Mouse (Mus musculus): ENCODE measurements around the gene Pgbd5. TPM values are rescaled to one million over a fixed set of nuclear protein-coding genes. Genes with fewer than 3 reads are reported as not detected.
A peak's percentile ranks its signal among the peaks of the same experiment; 100 is the strongest.

Gene Pgbd5
- polyA plus RNA-seq, 1 experiment from 2014 or later: 9.9 TPM

GRCm38 (mm10) chr8:124398843-124399402 lies 40.5 kb downstream of the Pgbd5 start:
- no peak overlapping the region for H3K9ac ChIP-seq (replicated peaks)
- no peaks in the 10 kb centered on the region for H3K27me3 ChIP-seq
- no peak overlapping the region for H3K4me3 ChIP-seq
- H3K36me3 ChIP-seq: no peaks in the 10 kb centered on the region
- H3K9me3 ChIP-seq: no peaks in the 10 kb centered on the region
- H3K4me1 ChIP-seq: peaks cover 7% of the 10 kb centered on the region; the same call in 1 of the 2 replicates
- H3K4me2 ChIP-seq (replicated peaks): no peak overlapping the region
- H3K27ac ChIP-seq (replicated peaks): no peak overlapping the region
- ATAC-seq (replicated peaks): no peak
- 32% methylated on average over 12 of the region's 12 CpGs for WGBS

DNA sequence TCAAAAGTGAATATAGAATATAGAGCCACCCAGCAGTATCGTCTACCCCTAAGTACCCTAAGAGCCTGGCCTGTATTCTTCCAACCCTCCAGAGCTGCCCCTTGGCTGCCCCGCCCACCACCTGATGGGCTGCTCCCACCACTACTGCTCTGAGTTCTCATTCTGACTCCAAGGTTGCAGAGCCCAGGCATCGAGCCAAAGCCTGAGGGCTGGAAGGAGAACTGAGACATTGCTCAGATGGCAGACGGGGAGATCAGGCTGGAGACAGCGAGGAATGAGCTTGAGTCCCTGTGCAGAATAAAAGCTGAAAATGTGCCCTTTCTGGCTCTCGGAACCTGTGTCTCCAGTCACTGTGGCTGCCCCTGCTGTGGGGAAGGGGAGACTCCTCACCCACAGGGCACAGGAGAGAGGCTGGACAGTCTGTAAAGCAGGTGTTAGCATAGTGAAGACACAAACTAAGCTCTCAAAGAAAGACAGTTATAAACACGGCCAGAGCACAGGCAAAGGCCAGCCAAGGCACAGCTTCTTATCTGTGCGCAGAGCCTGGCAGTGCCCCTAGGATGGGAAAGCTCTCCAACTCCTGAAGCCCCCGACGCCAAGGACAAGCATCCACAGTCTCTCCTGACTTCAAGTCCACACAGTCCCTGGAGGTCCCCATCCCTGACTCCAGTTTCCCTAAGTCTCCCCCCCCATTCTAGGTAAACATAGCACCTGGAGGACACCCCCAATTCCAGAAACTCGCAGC lies 42.0 kb downstream of the Pgbd5 start:
- no peaks in the 10 kb centered on the region for H3K36me3 ChIP-seq
- no peak for ATAC-seq (replicated peaks)
- no peak overlapping the region for H3K4me3 ChIP-seq
- no peak overlapping the region for H3K9ac ChIP-seq (replicated peaks)
- H3K27me3 ChIP-seq: no peaks in the 10 kb centered on the region
- H3K4me2 ChIP-seq (replicated peaks): no peak overlapping the region
- H3K27ac ChIP-seq (replicated peaks): no peak overlapping the region
- peaks cover 5% of the 10 kb centered on the region; the same call in 1 of the 2 replicates for H3K4me1 ChIP-seq
- H3K9me3 ChIP-seq: no peaks in the 10 kb centered on the region
- WGBS: 75% methylated on average over 11 of the region's 11 CpGs

DNA sequence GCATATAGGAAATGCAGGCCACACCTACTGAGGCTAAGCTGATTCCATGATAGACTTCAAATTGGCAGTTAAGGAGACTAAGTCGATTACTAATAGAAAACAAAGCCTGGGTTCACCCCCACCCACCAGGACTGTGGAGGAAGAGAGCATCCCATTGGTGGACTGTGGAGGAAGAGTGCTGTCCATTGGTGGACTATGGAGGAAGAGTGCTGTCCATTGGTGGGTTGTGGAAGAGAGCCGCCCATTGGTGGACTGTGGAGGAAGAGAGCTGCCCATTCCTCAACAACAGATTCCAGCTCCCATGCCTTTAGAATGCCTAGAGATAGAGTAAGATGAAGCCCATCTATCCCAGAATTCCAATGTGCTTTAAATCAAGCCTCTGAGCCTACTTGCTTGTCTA lies 42.9 kb downstream of the Pgbd5 start:
- Histone ChIP-seq H3K27me3 (no peaks in the 10 kb centered on the region), H3K4me2 (replicated peaks) (no peak overlapping the region), H3K4me3 (no peak overlapping the region), H3K4me1 (peaks cover 5% of the 10 kb centered on the region; the same call in 1 of the 2 replicates), H3K36me3 (no peaks in the 10 kb centered on the region), H3K27ac (replicated peaks) (no peak overlapping the region), H3K9me3 (no peaks in the 10 kb centered on the region), H3K9ac (replicated peaks) (no peak overlapping the region)
- 84% methylated on average over 2 of the region's 2 CpGs for WGBS
- ATAC-seq (replicated peaks): no peak

DNA sequence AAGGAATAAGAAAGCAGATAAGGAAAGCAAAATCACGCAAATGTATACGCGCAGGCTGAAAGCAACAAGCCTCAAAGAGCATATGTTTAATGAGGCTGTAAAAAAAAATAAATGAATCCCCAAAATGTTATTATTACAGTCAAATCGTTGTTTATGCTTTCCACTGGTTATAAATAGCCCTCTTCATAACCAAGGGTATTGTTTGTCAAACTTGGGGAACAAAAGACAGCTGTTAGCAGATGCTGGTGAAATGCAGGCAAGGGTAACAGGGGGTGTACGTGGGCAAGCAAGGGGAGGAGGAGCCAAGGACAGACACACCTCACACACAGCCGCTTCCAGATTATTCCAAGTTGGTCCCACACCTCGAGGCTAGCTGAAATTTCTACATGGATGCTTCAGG lies 44.1 kb downstream of the Pgbd5 start:
- H3K4me1 ChIP-seq: peaks cover 5% of the 10 kb centered on the region; the same call in 1 of the 2 replicates
- no peaks in the 10 kb centered on the region for H3K36me3 ChIP-seq
- H3K9ac ChIP-seq (replicated peaks): no peak overlapping the region
- 80% methylated on average over 7 of the region's 7 CpGs for WGBS
- no peak overlapping the region for H3K27ac ChIP-seq (replicated peaks)
- H3K4me2 ChIP-seq (replicated peaks): no peak overlapping the region
- ATAC-seq (replicated peaks): no peak
- no peak overlapping the region for H3K4me3 ChIP-seq
- no peaks in the 10 kb centered on the region for H3K27me3 ChIP-seq
- H3K9me3 ChIP-seq: no peaks in the 10 kb centered on the region

DNA sequence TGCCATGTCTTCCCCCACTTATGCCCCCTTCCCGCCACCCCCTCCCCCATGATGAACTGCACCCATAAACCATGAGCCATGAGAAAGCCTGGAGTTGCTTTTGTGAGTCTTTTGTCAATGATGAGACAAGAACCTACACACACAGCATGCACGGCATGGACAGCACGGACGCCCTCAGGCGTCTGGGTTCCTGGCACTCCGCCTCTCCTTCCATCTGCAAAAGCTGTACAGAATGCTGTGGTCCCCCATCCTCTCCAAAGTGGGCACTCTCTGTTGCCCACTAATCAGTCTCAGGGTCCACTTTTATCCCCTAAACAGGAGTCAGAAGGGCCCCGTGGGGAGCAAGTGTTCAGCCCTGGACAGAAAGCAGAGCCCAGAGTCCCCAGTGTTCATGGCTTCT lies 44.5 kb downstream of the Pgbd5 start:
- peaks cover 5% of the 10 kb centered on the region; the same call in 1 of the 2 replicates for H3K4me1 ChIP-seq
- no peak overlapping the region for H3K27ac ChIP-seq (replicated peaks)
- no peaks in the 10 kb centered on the region for H3K36me3 ChIP-seq
- no peak for ATAC-seq (replicated peaks)
- no peak overlapping the region for H3K4me2 ChIP-seq (replicated peaks)
- H3K27me3 ChIP-seq: no peaks in the 10 kb centered on the region
- no peak overlapping the region for H3K4me3 ChIP-seq
- no peak overlapping the region for H3K9ac ChIP-seq (replicated peaks)
- H3K9me3 ChIP-seq: no peaks in the 10 kb centered on the region
- WGBS: 86% methylated on average over 7 of the region's 7 CpGs

DNA sequence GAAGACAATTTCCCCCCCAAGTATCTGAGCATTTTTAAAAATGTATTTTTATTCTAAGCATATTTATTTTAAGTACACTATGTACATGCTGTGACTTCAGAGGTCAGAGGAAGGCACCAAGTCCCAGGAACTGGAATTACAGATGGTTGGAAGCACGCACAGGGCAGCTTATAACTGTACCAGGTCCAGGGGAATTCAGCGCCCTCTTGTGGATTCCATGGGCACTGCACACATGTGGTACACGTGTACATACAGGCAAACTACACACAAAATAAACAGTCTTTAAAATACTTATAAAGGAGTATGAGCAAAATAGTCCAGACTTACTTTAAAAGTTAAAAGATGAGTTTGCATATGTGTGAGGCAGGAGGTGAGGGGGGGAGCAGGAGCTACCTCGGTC lies 45.5 kb downstream of the Pgbd5 start:
- H3K27ac ChIP-seq (replicated peaks): no peak overlapping the region
- no peak for ATAC-seq (replicated peaks)
- no peak overlapping the region for H3K9ac ChIP-seq (replicated peaks)
- H3K4me3 ChIP-seq: no peak overlapping the region
- H3K9me3 ChIP-seq: no peaks in the 10 kb centered on the region
- H3K27me3 ChIP-seq: no peaks in the 10 kb centered on the region
- no peaks in the 10 kb centered on the region for H3K36me3 ChIP-seq
- H3K4me1 ChIP-seq: peaks cover 4% of the 10 kb centered on the region; the same call in 1 of the 2 replicates
- H3K4me2 ChIP-seq (replicated peaks): no peak overlapping the region
- WGBS: 87% methylated on average over 4 of the region's 4 CpGs

- Histone ChIP-seq H3K9ac (replicated peaks) (no peak overlapping the region), H3K9me3 (no peaks in the 10 kb centered on the region), H3K36me3 (no peaks in the 10 kb centered on the region), H3K4me1 (peaks cover 2% of the 10 kb centered on the region; the same call in 1 of the 2 replicates), H3K27me3 (no peaks in the 10 kb centered on the region), H3K4me2 (replicated peaks) (no peak overlapping the region), H3K4me3 (no peak overlapping the region), H3K27ac (replicated peaks) (no peak overlapping the region)
- WGBS: 85% methylated on average over 5 of the region's 5 CpGs
- no peak for ATAC-seq (replicated peaks)
Observed at GRCm38 (mm10) chr8:124393013-124393412, 46.4 kb downstream of the Pgbd5 start.

DNA sequence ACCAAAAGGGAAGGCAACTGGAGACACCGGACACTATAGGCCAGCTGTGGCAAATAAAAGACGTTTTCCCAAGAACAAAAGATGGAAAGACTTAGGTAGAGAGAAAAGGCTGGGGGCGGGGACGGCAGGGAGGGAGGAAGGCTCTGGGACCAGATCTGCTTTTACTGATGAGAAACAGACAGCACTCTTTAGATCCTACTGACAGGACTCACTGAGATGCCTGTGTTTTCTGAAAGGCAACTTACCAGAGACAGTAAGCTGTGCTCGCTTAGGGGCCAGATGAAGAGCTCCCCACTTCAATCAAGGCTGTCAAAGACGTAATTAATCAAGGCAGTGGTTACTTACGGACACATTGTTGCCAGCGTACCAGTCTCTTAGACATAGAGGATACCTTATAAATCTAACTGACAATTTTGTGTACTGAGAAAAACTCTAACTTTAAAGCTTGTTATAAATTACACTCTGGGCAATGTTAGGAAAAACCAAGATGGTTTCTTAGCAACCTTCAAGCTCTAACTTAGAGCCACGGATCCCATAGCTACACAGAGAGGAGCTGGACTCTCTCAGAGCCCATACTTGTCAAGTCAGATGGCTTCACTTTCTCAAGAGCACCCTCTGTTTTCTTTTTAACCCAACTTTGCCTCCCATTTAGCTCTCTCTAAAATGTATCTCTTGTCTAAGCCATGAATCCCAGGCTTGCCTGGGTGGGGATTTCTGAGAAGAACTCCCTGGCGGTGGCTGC lies 47.0 kb downstream of the Pgbd5 start:
- Histone ChIP-seq H3K27me3 (no peaks in the 10 kb centered on the region), H3K27ac (replicated peaks) (no peak overlapping the region), H3K9me3 (no peaks in the 10 kb centered on the region), H3K4me1 (0 out of 2 replicates have a peak, but pooled peaks cover 2% of the 10 kb centered on the region), H3K4me3 (no peak overlapping the region), H3K36me3 (no peaks in the 10 kb centered on the region), H3K9ac (replicated peaks) (no peak overlapping the region), H3K4me2 (replicated peaks) (no peak overlapping the region)
- 51% methylated on average over 10 of the region's 10 CpGs for WGBS
- no peak for ATAC-seq (replicated peaks)

- no peaks in the 10 kb centered on the region for H3K9me3 ChIP-seq
- ATAC-seq (replicated peaks): no peak
- H3K4me2 ChIP-seq (replicated peaks): no peak overlapping the region
- H3K9ac ChIP-seq (replicated peaks): no peak overlapping the region
- H3K27ac ChIP-seq (replicated peaks): no peak overlapping the region
- H3K27me3 ChIP-seq: no peaks in the 10 kb centered on the region
- no peak overlapping the region for H3K4me3 ChIP-seq
- WGBS: 69% methylated on average over 7 of the region's 7 CpGs
- no peaks in the 10 kb centered on the region for H3K36me3 ChIP-seq
- peaks cover 7% of the 10 kb centered on the region; the same call in 1 of the 2 replicates for H3K4me1 ChIP-seq
Observed at GRCm38 (mm10) chr8:124391191-124391590, 48.3 kb downstream of the Pgbd5 start.

GRCm38 (mm10) chr8:124389495-124389894 lies 50.0 kb downstream of the Pgbd5 start:
- Histone ChIP-seq H3K4me3 (no peak overlapping the region), H3K27me3 (no peaks in the 10 kb centered on the region), H3K4me1 (peaks cover 5% of the 10 kb centered on the region; the same call in 1 of the 2 replicates), H3K9ac (replicated peaks) (no peak overlapping the region), H3K4me2 (replicated peaks) (no peak overlapping the region), H3K9me3 (no peaks in the 10 kb centered on the region), H3K36me3 (no peaks in the 10 kb centered on the region), H3K27ac (replicated peaks) (no peak overlapping the region)
- no peak for ATAC-seq (replicated peaks)
- 84% methylated on average over 11 of the region's 11 CpGs for WGBS

- Histone ChIP-seq H3K27ac (replicated peaks) (no peak overlapping the region), H3K4me1 (peaks cover 14% of the 10 kb centered on the region), H3K9me3 (no peaks in the 10 kb centered on the region), H3K27me3 (no peaks in the 10 kb centered on the region), H3K36me3 (no peaks in the 10 kb centered on the region), H3K9ac (replicated peaks) (no peak overlapping the region), H3K4me2 (replicated peaks) (no peak overlapping the region), H3K4me3 (no peak overlapping the region)
- ATAC-seq (replicated peaks): peak; percentile 87
- 73% methylated on average over 23 of the region's 23 CpGs for WGBS
Observed at GRCm38 (mm10) chr8:124386225-124386899, 53.1 kb downstream of the Pgbd5 start.

- Histone ChIP-seq H3K27ac (replicated peaks) (no peak overlapping the region), H3K4me3 (no peak overlapping the region), H3K4me1 (peaks cover 14% of the 10 kb centered on the region), H3K4me2 (replicated peaks) (no peak overlapping the region), H3K9me3 (no peaks in the 10 kb centered on the region), H3K36me3 (no peaks in the 10 kb centered on the region), H3K9ac (replicated peaks) (no peak overlapping the region), H3K27me3 (no peaks in the 10 kb centered on the region)
- ATAC-seq (replicated peaks): no peak
- WGBS: 90% methylated on average over 19 of the region's 19 CpGs
Observed at GRCm38 (mm10) chr8:124384336-124384735, 55.1 kb downstream of the Pgbd5 start.
